Mouse (Mus musculus): ENCODE measurements around the gene 1700015F17Rik. TPM values are rescaled to one million over a fixed set of nuclear protein-coding genes. Genes with fewer than 3 reads are reported as not detected.

Gene 1700015F17Rik
- polyA plus RNA-seq, 1 experiment from 2014 or later, result not detected

DNA sequence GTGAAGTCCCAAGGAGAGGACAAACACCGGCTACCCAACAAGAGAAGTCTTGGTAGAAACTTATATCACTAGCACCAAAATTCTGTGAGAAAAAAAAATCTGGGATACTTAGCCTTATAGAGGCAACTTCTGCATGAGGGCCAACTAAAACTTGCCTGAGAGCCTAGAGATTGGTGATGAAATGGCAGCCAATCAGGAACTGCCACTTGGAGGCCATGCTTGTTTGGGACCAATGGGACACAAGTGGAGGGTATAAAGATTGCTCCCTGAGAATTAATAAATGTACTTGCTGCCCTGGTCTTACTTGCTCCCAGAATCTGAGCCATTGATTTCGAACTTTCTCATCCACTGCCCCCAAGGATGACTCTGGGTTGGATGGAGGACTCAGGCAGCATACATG is 57.5 kb downstream of the 1700015F17Rik start:
- Histone ChIP-seq H3K27ac (no peak overlapping the region), H3K36me3 (no peaks in the 10 kb centered on the region), H3K9ac (no peak overlapping the region), H3K4me3 (no peak overlapping the region), H3K4me1 (0 out of 2 replicates have a peak, but pooled peaks cover 3% of the 10 kb centered on the region), H3K4me2 (no peak overlapping the region), H3K9me3 (no peaks in the 10 kb centered on the region), H3K27me3 (no peaks in the 10 kb centered on the region)
- WGBS, result 87% methylated on average over 2 of the region's 2 CpGs
- no peak for ATAC-seq (ENCODE audit: borderline replicate concordance, extremely low read depth, low FRiP score, low TSS enrichment)

DNA sequence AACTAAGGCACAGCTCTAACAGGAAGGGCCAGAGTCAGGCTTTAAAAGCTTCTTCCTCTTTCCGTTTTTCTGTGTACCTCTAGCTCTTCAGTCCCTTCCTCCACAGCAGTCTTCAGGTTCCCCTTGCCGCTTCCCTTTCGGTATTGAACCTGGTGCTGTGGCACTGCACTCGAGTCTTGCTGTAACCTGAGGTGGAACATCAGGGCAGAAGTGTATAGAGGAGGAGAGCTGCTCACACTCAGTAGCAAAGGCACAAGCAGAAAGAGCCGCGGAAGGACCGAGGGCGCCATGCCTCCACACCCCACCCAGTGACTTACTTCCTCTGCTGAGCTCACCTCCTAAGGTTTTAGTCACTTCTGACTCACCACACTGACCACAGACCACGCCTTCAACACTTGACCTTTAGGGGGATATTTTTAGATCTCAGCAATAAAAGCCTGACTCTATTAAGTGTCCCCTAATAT is 58.9 kb downstream of the 1700015F17Rik start, which contains the start of gene Cdk14:
TSS of gene Cdk14 (minus strand) at position 321 of the 464 bp plus-strand sequence.
- Histone ChIP-seq H3K9ac (no peak within 1 kb of the TSS), H3K4me1 (0 out of 2 replicates have a peak, but pooled peaks cover 3% of the 10 kb centered on the region), H3K27me3 (no peaks in the 10 kb centered on the region), H3K4me2 (no peak within 1 kb of the TSS), H3K4me3 (no peak within 1 kb of the TSS), H3K36me3 (no peaks in the 10 kb centered on the region), H3K9me3 (no peaks in the 10 kb centered on the region), H3K27ac (no peak within 1 kb of the TSS)
- 75% methylated on average over 9 of the region's 9 CpGs for WGBS
- no peak for ATAC-seq (ENCODE audit: borderline replicate concordance, extremely low read depth, low FRiP score, low TSS enrichment)

DNA sequence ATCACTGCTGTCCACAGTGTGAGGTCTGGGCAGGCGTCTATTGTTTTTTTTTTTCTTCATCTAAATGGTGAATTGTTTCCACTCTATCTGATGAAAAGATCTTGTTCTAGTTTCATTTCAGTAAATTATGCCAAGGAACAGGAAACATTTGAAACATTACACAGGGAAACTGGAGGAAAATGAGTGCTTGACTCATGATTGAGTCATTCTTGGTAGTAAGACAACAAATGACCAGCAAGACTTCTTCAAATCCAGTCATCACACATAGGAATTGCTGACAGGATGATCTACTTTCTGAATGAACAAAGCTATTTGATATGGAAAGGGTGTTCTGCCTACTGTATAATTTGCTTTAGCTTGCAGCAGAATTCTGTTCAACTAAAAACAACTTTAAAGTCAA is 59.7 kb downstream of the 1700015F17Rik start:
- Histone ChIP-seq H3K9ac (no peak overlapping the region), H3K4me1 (0 out of 2 replicates have a peak, but pooled peaks cover 3% of the 10 kb centered on the region), H3K36me3 (no peaks in the 10 kb centered on the region), H3K27me3 (no peaks in the 10 kb centered on the region), H3K27ac (no peak overlapping the region), H3K4me3 (no peak overlapping the region), H3K9me3 (no peaks in the 10 kb centered on the region), H3K4me2 (no peak overlapping the region)
- no peak for ATAC-seq (ENCODE audit: borderline replicate concordance, extremely low read depth, low FRiP score, low TSS enrichment)
- 69% methylated on average over 1 of the region's 1 CpGs for WGBS

DNA sequence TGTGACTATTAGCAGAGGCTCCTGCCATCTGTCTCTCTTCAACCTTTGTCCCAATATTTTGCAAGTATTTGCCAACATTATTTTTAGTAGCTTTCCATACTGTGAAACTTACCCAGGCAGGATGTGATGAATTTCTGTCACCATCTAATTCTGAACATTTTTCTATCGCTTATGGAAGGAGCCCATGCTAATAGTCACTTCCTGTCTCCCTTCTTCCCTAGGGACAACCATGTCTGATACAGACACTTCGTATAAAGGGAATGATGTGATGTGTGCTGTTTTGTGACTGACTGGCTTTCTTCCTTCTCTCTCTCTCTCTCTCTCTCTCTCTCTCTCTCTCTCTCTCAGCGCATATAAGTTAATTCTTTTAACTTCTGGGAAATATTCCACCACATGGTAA is 64.1 kb downstream of the 1700015F17Rik start:
- no peaks in the 10 kb centered on the region for H3K9me3 ChIP-seq
- H3K9ac ChIP-seq, result no peak overlapping the region
- 60% methylated on average over 3 of the region's 3 CpGs for WGBS
- peak overlapping the region; percentile 44; the same call in 1 of the 2 replicates for H3K27ac ChIP-seq
- no peak overlapping the region for H3K4me2 ChIP-seq
- H3K36me3 ChIP-seq, result no peaks in the 10 kb centered on the region
- ATAC-seq (ENCODE audit: borderline replicate concordance, extremely low read depth, low FRiP score, low TSS enrichment), result no peak
- H3K27me3 ChIP-seq, result no peaks in the 10 kb centered on the region
- H3K4me3 ChIP-seq, result no peak overlapping the region
- no peaks in the 10 kb centered on the region for H3K4me1 ChIP-seq

DNA sequence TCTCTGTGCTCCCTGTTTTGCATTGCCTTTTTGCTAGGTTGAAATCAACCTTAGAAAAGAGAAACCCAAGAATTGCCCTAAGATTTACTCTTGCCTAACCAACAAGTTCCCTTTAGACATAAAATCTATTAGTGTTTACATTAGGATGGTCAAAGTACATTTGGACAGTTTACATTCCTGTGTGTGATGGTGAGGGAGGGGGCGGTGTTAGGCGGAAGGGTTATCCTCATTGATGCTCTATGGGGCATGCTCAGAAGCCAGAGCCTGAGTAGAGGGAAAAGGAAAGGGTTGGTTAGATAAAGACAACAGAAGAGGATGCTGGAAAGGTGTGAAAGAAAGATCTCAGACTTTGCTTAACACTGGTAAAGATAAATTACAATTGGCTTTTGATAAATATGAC is 67.1 kb downstream of the 1700015F17Rik start:
- Histone ChIP-seq H3K36me3 (no peaks in the 10 kb centered on the region), H3K9me3 (no peaks in the 10 kb centered on the region), H3K4me3 (no peak overlapping the region), H3K4me1 (no peaks in the 10 kb centered on the region), H3K27ac (no peak overlapping the region), H3K9ac (no peak overlapping the region), H3K4me2 (no peak overlapping the region), H3K27me3 (no peaks in the 10 kb centered on the region)
- no peak for ATAC-seq (ENCODE audit: borderline replicate concordance, extremely low read depth, low FRiP score, low TSS enrichment)
- WGBS, result 43% methylated on average over 2 of the region's 2 CpGs

DNA sequence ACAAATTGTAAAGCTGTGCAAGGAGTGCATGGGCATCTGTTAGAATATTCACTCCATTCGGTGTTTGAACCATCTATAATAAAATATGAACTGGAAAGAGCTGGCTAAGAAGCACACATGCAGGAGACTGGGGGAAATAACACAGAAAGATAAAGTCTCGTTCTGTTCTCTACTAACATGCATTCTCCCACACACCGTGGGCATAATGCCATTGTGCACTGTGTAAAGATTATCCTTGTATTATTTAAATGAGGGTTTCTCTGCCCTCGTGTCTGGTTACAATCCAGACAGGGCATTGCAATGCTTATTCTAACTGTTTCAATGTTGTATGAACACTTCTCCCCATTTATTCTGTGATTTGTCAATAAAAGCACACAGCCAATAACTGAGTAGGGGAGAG is 77.0 kb downstream of the 1700015F17Rik start:
- no peaks in the 10 kb centered on the region for H3K27me3 ChIP-seq
- no peaks in the 10 kb centered on the region for H3K9me3 ChIP-seq
- WGBS, result 70% methylated on average over 4 of the region's 4 CpGs
- no peak overlapping the region for H3K4me2 ChIP-seq
- no peaks in the 10 kb centered on the region for H3K36me3 ChIP-seq
- no peak for ATAC-seq (ENCODE audit: borderline replicate concordance, extremely low read depth, low FRiP score, low TSS enrichment)
- no peak overlapping the region for H3K4me3 ChIP-seq
- H3K27ac ChIP-seq, result no peak overlapping the region
- no peaks in the 10 kb centered on the region for H3K4me1 ChIP-seq
- no peak overlapping the region for H3K9ac ChIP-seq

DNA sequence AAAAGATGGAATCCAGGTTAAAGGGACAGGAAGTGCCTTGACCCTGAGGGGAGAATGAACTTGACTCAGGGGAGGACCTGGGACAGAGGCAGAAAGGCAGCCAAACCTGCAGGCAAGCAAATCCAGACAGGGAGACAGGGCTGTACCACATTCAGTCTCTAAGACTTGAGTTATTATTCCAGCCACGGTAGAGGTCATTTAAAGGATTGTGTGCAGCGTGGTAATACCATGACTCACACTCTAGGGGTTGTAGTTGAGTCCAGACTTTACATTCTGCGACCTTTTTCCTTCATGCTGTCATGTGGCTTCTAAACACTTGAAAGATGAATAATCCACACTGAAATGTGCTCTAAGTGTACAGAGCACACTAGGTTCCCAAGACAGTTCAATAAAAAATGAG is 86.2 kb downstream of the 1700015F17Rik start:
- Histone ChIP-seq H3K4me3 (no peak overlapping the region), H3K4me2 (no peak overlapping the region), H3K4me1 (no peaks in the 10 kb centered on the region), H3K27me3 (no peaks in the 10 kb centered on the region), H3K36me3 (no peaks in the 10 kb centered on the region), H3K9me3 (no peaks in the 10 kb centered on the region), H3K27ac (no peak overlapping the region), H3K9ac (no peak overlapping the region)
- no peak for ATAC-seq (ENCODE audit: borderline replicate concordance, extremely low read depth, low FRiP score, low TSS enrichment)
- whole genome bisulfite sequencing, result 43% methylated on average over 3 of the region's 3 CpGs

Other genes with a start within 250 kb of the 1700015F17Rik start
- 30.4 and 33.1 TPM in 2 replicates for gene Cdk14, start 58.8 kb downstream of the 1700015F17Rik start, polyA plus RNA-seq (2015; fragmentation: Nextera tagmentation; extraction: Ambion mirVana)
- 14.4 and 15.4 TPM in 2 replicates for gene Cldn12, start 35.8 kb upstream of the 1700015F17Rik start, polyA plus RNA-seq (2015; fragmentation: Nextera tagmentation; extraction: Ambion mirVana)
- 23.2 and 24.7 TPM in 2 replicates for gene Gtpbp10, start 80.4 kb upstream of the 1700015F17Rik start, polyA plus RNA-seq (2015; fragmentation: Nextera tagmentation; extraction: Ambion mirVana)
- 0.83 and 1.0 TPM in 2 replicates for gene Gm8773, start 94.7 kb upstream of the 1700015F17Rik start, polyA plus RNA-seq (2015; fragmentation: Nextera tagmentation; extraction: Ambion mirVana)
- 4.1 and 4.4 TPM in 2 replicates for gene Cfap69, start 185.1 kb upstream of the 1700015F17Rik start, polyA plus RNA-seq (2015; fragmentation: Nextera tagmentation; extraction: Ambion mirVana)
- gene Steap2, start 215.4 kb upstream of the 1700015F17Rik start, polyA plus RNA-seq (2015; fragmentation: Nextera tagmentation; extraction: Ambion mirVana), result 3.7 and 3.8 TPM in 2 replicates

Data from lung, embryonic 15.5 days (tissue).